Mouse (Mus musculus): ENCODE measurements around the gene Sh3kbp1.

Sh3kbp1 gene

GRCm38 (mm10) chrX:159708076-159708830, 81.2 kb downstream of the Sh3kbp1 start:
- H3K36me3 ChIP-seq (ENCODE audit: insufficient read depth, low read length), result no peaks in the 10 kb centered on the region
- peaks cover 28% of the 10 kb centered on the region for H3K4me1 ChIP-seq (replicated peaks; ENCODE audit: low read depth, low read length)
- no peak overlapping the region for H3K4me3 ChIP-seq (replicated peaks; ENCODE audit: low read length)
- H3K27me3 ChIP-seq (ENCODE audit: insufficient read depth, low read length), result no peaks in the 10 kb centered on the region
- H3K9me3 ChIP-seq (ENCODE audit: low read length), result no peaks in the 10 kb centered on the region
- TF ChIP-seq NANOG (IDR thresholded peaks at IDR 0.05; ENCODE audit: borderline replicate concordance, low read length) (no peak), CTCF (conservative IDR thresholded peaks at IDR 0.05; ENCODE audit: low read length) (no peak), POU5F1 (IDR thresholded peaks at IDR 0.05; ENCODE audit: borderline replicate concordance, low read length) (no peak)

- Histone ChIP-seq H3K36me3 (ENCODE audit: insufficient read depth, low read length) (no peaks in the 10 kb centered on the region), H3K9me3 (ENCODE audit: low read length) (no peaks in the 10 kb centered on the region), H3K4me3 (replicated peaks; ENCODE audit: low read length) (no peak overlapping the region), H3K27me3 (ENCODE audit: insufficient read depth, low read length) (no peaks in the 10 kb centered on the region), H3K4me1 (replicated peaks; ENCODE audit: low read depth, low read length) (peaks cover 28% of the 10 kb centered on the region)
- TF ChIP-seq CTCF (conservative IDR thresholded peaks at IDR 0.05; ENCODE audit: low read length) (no peak), POU5F1 (IDR thresholded peaks at IDR 0.05; ENCODE audit: borderline replicate concordance, low read length) (no peak), NANOG (IDR thresholded peaks at IDR 0.05; ENCODE audit: borderline replicate concordance, low read length) (no peak)
These were observed 82.2 kb downstream of the Sh3kbp1 start for GRCm38 (mm10) chrX:159709296-159709695.

GRCm38 (mm10) chrX:159711070-159712029, 84.3 kb downstream of the Sh3kbp1 start:
- Histone ChIP-seq H3K36me3 (ENCODE audit: insufficient read depth, low read length) (no peaks in the 10 kb centered on the region), H3K9me3 (ENCODE audit: low read length) (no peaks in the 10 kb centered on the region), H3K27me3 (ENCODE audit: insufficient read depth, low read length) (no peaks in the 10 kb centered on the region), H3K4me1 (replicated peaks; ENCODE audit: low read depth, low read length) (peaks cover 28% of the 10 kb centered on the region), H3K4me3 (replicated peaks; ENCODE audit: low read length) (no peak overlapping the region)
- TF ChIP-seq CTCF (conservative IDR thresholded peaks at IDR 0.05; ENCODE audit: low read length) (no peak), NANOG (IDR thresholded peaks at IDR 0.05; ENCODE audit: borderline replicate concordance, low read length) (no peak), POU5F1 (IDR thresholded peaks at IDR 0.05; ENCODE audit: borderline replicate concordance, low read length) (no peak)

GRCm38 (mm10) chrX:159713191-159713590, 86.1 kb downstream of the Sh3kbp1 start:
- H3K36me3 ChIP-seq (ENCODE audit: insufficient read depth, low read length), result no peaks in the 10 kb centered on the region
- H3K4me3 ChIP-seq (replicated peaks; ENCODE audit: low read length), result no peak overlapping the region
- no peaks in the 10 kb centered on the region for H3K9me3 ChIP-seq (ENCODE audit: low read length)
- no peaks in the 10 kb centered on the region for H3K27me3 ChIP-seq (ENCODE audit: insufficient read depth, low read length)
- peaks cover 24% of the 10 kb centered on the region for H3K4me1 ChIP-seq (replicated peaks; ENCODE audit: low read depth, low read length)
- TF ChIP-seq CTCF (conservative IDR thresholded peaks at IDR 0.05; ENCODE audit: low read length), result no peak
- no peak for TF ChIP-seq NANOG (IDR thresholded peaks at IDR 0.05; ENCODE audit: borderline replicate concordance, low read length)
- TF ChIP-seq POU5F1 (IDR thresholded peaks at IDR 0.05; ENCODE audit: borderline replicate concordance, low read length), result no peak

- H3K9me3 ChIP-seq (ENCODE audit: low read length), result no peaks in the 10 kb centered on the region
- no peak for TF ChIP-seq NANOG (IDR thresholded peaks at IDR 0.05; ENCODE audit: borderline replicate concordance, low read length)
- no peak for TF ChIP-seq CTCF (conservative IDR thresholded peaks at IDR 0.05; ENCODE audit: low read length)
- no peak for TF ChIP-seq POU5F1 (IDR thresholded peaks at IDR 0.05; ENCODE audit: borderline replicate concordance, low read length)
- H3K4me3 ChIP-seq (replicated peaks; ENCODE audit: low read length), result no peak overlapping the region
- H3K4me1 ChIP-seq (replicated peaks; ENCODE audit: low read depth, low read length), result no peaks in the 10 kb centered on the region
- no peaks in the 10 kb centered on the region for H3K36me3 ChIP-seq (ENCODE audit: insufficient read depth, low read length)
- no peaks in the 10 kb centered on the region for H3K27me3 ChIP-seq (ENCODE audit: insufficient read depth, low read length)
These were observed 94.3 kb downstream of the Sh3kbp1 start for GRCm38 (mm10) chrX:159721390-159721789.

- no peaks in the 10 kb centered on the region for H3K9me3 ChIP-seq (ENCODE audit: low read length)
- no peak overlapping the region for H3K4me3 ChIP-seq (replicated peaks; ENCODE audit: low read length)
- no peaks in the 10 kb centered on the region for H3K27me3 ChIP-seq (ENCODE audit: insufficient read depth, low read length)
- H3K36me3 ChIP-seq (ENCODE audit: insufficient read depth, low read length), result no peaks in the 10 kb centered on the region
- no peak for TF ChIP-seq NANOG (IDR thresholded peaks at IDR 0.05; ENCODE audit: borderline replicate concordance, low read length)
- TF ChIP-seq CTCF (conservative IDR thresholded peaks at IDR 0.05; ENCODE audit: low read length), result no peak
- no peak for TF ChIP-seq POU5F1 (IDR thresholded peaks at IDR 0.05; ENCODE audit: borderline replicate concordance, low read length)
- H3K4me1 ChIP-seq (replicated peaks; ENCODE audit: low read depth, low read length), result no peaks in the 10 kb centered on the region
These were observed 104.3 kb downstream of the Sh3kbp1 start for GRCm38 (mm10) chrX:159731421-159731820.

GRCm38 (mm10) chrX:159732845-159733244, 105.8 kb downstream of the Sh3kbp1 start:
- Histone ChIP-seq H3K27me3 (ENCODE audit: insufficient read depth, low read length) (no peaks in the 10 kb centered on the region), H3K36me3 (ENCODE audit: insufficient read depth, low read length) (no peaks in the 10 kb centered on the region), H3K9me3 (ENCODE audit: low read length) (no peaks in the 10 kb centered on the region), H3K4me1 (replicated peaks; ENCODE audit: low read depth, low read length) (no peaks in the 10 kb centered on the region), H3K4me3 (replicated peaks; ENCODE audit: low read length) (no peak overlapping the region)
- no peak for TF ChIP-seq CTCF (conservative IDR thresholded peaks at IDR 0.05; ENCODE audit: low read length)
- no peak for TF ChIP-seq NANOG (IDR thresholded peaks at IDR 0.05; ENCODE audit: borderline replicate concordance, low read length)
- no peak for TF ChIP-seq POU5F1 (IDR thresholded peaks at IDR 0.05; ENCODE audit: borderline replicate concordance, low read length)

- TF ChIP-seq NANOG (IDR thresholded peaks at IDR 0.05; ENCODE audit: borderline replicate concordance, low read length) (no peak), POU5F1 (IDR thresholded peaks at IDR 0.05; ENCODE audit: borderline replicate concordance, low read length) (no peak), CTCF (conservative IDR thresholded peaks at IDR 0.05; ENCODE audit: low read length) (no peak)
- H3K9me3 ChIP-seq (ENCODE audit: low read length), result no peaks in the 10 kb centered on the region
- H3K4me3 ChIP-seq (replicated peaks; ENCODE audit: low read length), result no peak overlapping the region
- H3K4me1 ChIP-seq (replicated peaks; ENCODE audit: low read depth, low read length), result no peaks in the 10 kb centered on the region
- no peaks in the 10 kb centered on the region for H3K36me3 ChIP-seq (ENCODE audit: insufficient read depth, low read length)
- H3K27me3 ChIP-seq (ENCODE audit: insufficient read depth, low read length), result no peaks in the 10 kb centered on the region
These were observed 106.9 kb downstream of the Sh3kbp1 start for GRCm38 (mm10) chrX:159733948-159734347.

Data from E14TG2a.4 (cell line).